Mouse (Mus musculus) neural tube, embryonic 13.5 days (tissue): ENCODE results near the gene Dync1i1. TPM values are rescaled to one million over a fixed set of nuclear protein-coding genes. Genes with fewer than 3 reads are reported as not detected.

Source experiments
- ATAC-seq: fragments of 200-750 bp; cut with Nextera tagmentation; 2 replicates; pipeline ENCODE4 v1.8.0; 2017; ENCODE audit warnings: low read depth, mild to moderate bottlenecking, moderate TSS enrichment, moderate library complexity
- H3K27ac ChIP-seq: fragments of 300-500 bp; sonication (generic); replicated peaks from 2 replicates; pipeline ENCODE4 v1.5.1; 2015; ENCODE audit warnings: moderate library complexity, mild to moderate bottlenecking, inconsistent platforms
- H3K27me3 ChIP-seq: fragments of 300-500 bp; sonication (generic); 2 replicates; pipeline ENCODE4 v1.6.1; 2015; ENCODE audit warnings: mild to moderate bottlenecking, inconsistent platforms
- H3K36me3 ChIP-seq: fragments of 300-500 bp; sonication (generic); 2 replicates; pipeline ENCODE4 v1.6.1; 2015; ENCODE audit warnings: mild to moderate bottlenecking, inconsistent platforms
- H3K4me1 ChIP-seq: fragments of 300-500 bp; sonication (generic); replicated peaks from 2 replicates; pipeline ENCODE4 v1.6.1; 2015; ENCODE audit warnings: inconsistent platforms
- H3K4me2 ChIP-seq: fragments of 300-500 bp; sonication (generic); 2 replicates; pipeline ENCODE4 v1.6.1; 2015; ENCODE audit warnings: inconsistent platforms, mild to moderate bottlenecking, moderate library complexity
- H3K4me3 ChIP-seq: fragments of 300-500 bp; sonication (generic); 2 replicates; pipeline ENCODE4 v1.5.1; 2015; ENCODE audit warnings: mild to moderate bottlenecking, inconsistent platforms
- H3K9ac ChIP-seq: fragments of 300-500 bp; sonication (generic); 2 replicates; pipeline ENCODE4 v1.6.1; 2015; ENCODE audit warnings: moderate library complexity, mild to moderate bottlenecking, inconsistent platforms
- H3K9me3 ChIP-seq: fragments of 300-500 bp; sonication (generic); 2 replicates; pipeline ENCODE4 v1.6.1; 2016; ENCODE audit warnings: inconsistent platforms
- WGBS: fragments of 180-500 bp; shearing (Covaris S2); methylation state at CpG from one replicate; pipeline ENCODE4 v1.1.7; 2015; 5-methylcytosine and 5-hydroxymethylcytosine counted together
- polyA plus RNA-seq: library from polyadenylated mRNA; unstranded; fragments of >200 nt; fragmentation: Nextera tagmentation; extraction: Ambion mirVana; gene quantifications from 2 replicates; pipeline ENCODE4 v1.2.1, GENCODE M21; 2015

The Dync1i1 gene
- polyA plus RNA-seq, 1 experiment from 2014 or later: 27.6 TPM

GRCm38 (mm10) chr6:5783830-5784229 is 58.4 kb downstream of the Dync1i1 start:
- H3K27me3 ChIP-seq: no peaks in the 10 kb centered on the region
- no peak overlapping the region for H3K4me2 ChIP-seq
- H3K9ac ChIP-seq: no peak overlapping the region
- H3K27ac ChIP-seq: no peak overlapping the region
- WGBS: 86% methylated on average over 14 of the region's 14 CpGs
- H3K4me1 ChIP-seq: no peaks in the 10 kb centered on the region
- H3K9me3 ChIP-seq: no peaks in the 10 kb centered on the region
- H3K36me3 ChIP-seq: no peaks in the 10 kb centered on the region
- ATAC-seq: no peak
- no peak overlapping the region for H3K4me3 ChIP-seq

- Histone ChIP-seq H3K36me3 (no peaks in the 10 kb centered on the region), H3K4me3 (no peak overlapping the region), H3K9ac (no peak overlapping the region), H3K4me1 (no peaks in the 10 kb centered on the region), H3K9me3 (no peaks in the 10 kb centered on the region), H3K27me3 (no peaks in the 10 kb centered on the region), H3K27ac (no peak overlapping the region), H3K4me2 (no peak overlapping the region)
- no peak for ATAC-seq
- WGBS: 58% methylated on average over 7 of the region's 7 CpGs
These were observed 65.2 kb downstream of the Dync1i1 start for GRCm38 (mm10) chr6:5790607-5791006.

GRCm38 (mm10) chr6:5794106-5794753 is 68.8 kb downstream of the Dync1i1 start:
- Histone ChIP-seq H3K27me3 (no peaks in the 10 kb centered on the region), H3K9me3 (no peaks in the 10 kb centered on the region), H3K4me1 (no peaks in the 10 kb centered on the region), H3K4me3 (no peak overlapping the region), H3K36me3 (no peaks in the 10 kb centered on the region), H3K4me2 (no peak overlapping the region), H3K27ac (no peak overlapping the region), H3K9ac (no peak overlapping the region)
- ATAC-seq: no peak
- WGBS: 50% methylated on average over 5 of the region's 5 CpGs

GRCm38 (mm10) chr6:5795314-5795713 is 69.9 kb downstream of the Dync1i1 start:
- H3K27ac ChIP-seq: no peak overlapping the region
- WGBS: 75% methylated on average over 2 of the region's 2 CpGs

GRCm38 (mm10) chr6:5802124-5802839 is 76.8 kb downstream of the Dync1i1 start:
- ATAC-seq: peak; percentile 74

More at GRCm38 (mm10) chr6:5795314-5795713, 69.9 kb downstream of the Dync1i1 start:
- Histone ChIP-seq H3K36me3 (no peaks in the 10 kb centered on the region), H3K27me3 (no peaks in the 10 kb centered on the region), H3K4me2 (no peak overlapping the region), H3K4me3 (no peak overlapping the region), H3K9ac (no peak overlapping the region), H3K4me1 (no peaks in the 10 kb centered on the region), H3K9me3 (no peaks in the 10 kb centered on the region)
- no peak for ATAC-seq

GRCm38 (mm10) chr6:5802840-5803491 is 77.5 kb downstream of the Dync1i1 start:
- ATAC-seq: no peak
- WGBS: 64% methylated on average over 11 of the region's 11 CpGs

More at GRCm38 (mm10) chr6:5802124-5802839, 76.8 kb downstream of the Dync1i1 start:
- Histone ChIP-seq H3K4me3 (no peak overlapping the region), H3K9ac (no peak overlapping the region), H3K27ac (no peak overlapping the region), H3K27me3 (no peaks in the 10 kb centered on the region), H3K9me3 (no peaks in the 10 kb centered on the region), H3K4me2 (no peak overlapping the region), H3K36me3 (no peaks in the 10 kb centered on the region), H3K4me1 (no peaks in the 10 kb centered on the region)
- WGBS: 53% methylated on average over 6 of the region's 6 CpGs

GRCm38 (mm10) chr6:5808008-5808421 is 82.6 kb downstream of the Dync1i1 start:
- H3K27ac ChIP-seq: no peak overlapping the region
- H3K4me2 ChIP-seq: no peak overlapping the region
- H3K9me3 ChIP-seq: no peaks in the 10 kb centered on the region
- WGBS: 65% methylated on average over 3 of the region's 3 CpGs
- H3K9ac ChIP-seq: no peak overlapping the region
- H3K4me3 ChIP-seq: no peak overlapping the region
- no peaks in the 10 kb centered on the region for H3K4me1 ChIP-seq
- no peak for ATAC-seq
- H3K36me3 ChIP-seq: no peaks in the 10 kb centered on the region
- no peaks in the 10 kb centered on the region for H3K27me3 ChIP-seq

More at GRCm38 (mm10) chr6:5802840-5803491, 77.5 kb downstream of the Dync1i1 start:
- no peak overlapping the region for H3K27ac ChIP-seq
- no peaks in the 10 kb centered on the region for H3K36me3 ChIP-seq
- no peak overlapping the region for H3K4me2 ChIP-seq
- no peaks in the 10 kb centered on the region for H3K27me3 ChIP-seq
- no peak overlapping the region for H3K4me3 ChIP-seq
- no peak overlapping the region for H3K9ac ChIP-seq
- no peaks in the 10 kb centered on the region for H3K4me1 ChIP-seq
- H3K9me3 ChIP-seq: no peaks in the 10 kb centered on the region

GRCm38 (mm10) chr6:5812076-5812475 is 86.6 kb downstream of the Dync1i1 start:
- no peaks in the 10 kb centered on the region for H3K27me3 ChIP-seq
- H3K9me3 ChIP-seq: no peaks in the 10 kb centered on the region
- 30% methylated on average over 1 of the region's 1 CpGs for WGBS
- ATAC-seq: no peak
- no peaks in the 10 kb centered on the region for H3K4me1 ChIP-seq
- no peak overlapping the region for H3K4me2 ChIP-seq
- no peak overlapping the region for H3K27ac ChIP-seq
- H3K4me3 ChIP-seq: no peak overlapping the region
- H3K36me3 ChIP-seq: no peaks in the 10 kb centered on the region
- no peak overlapping the region for H3K9ac ChIP-seq

GRCm38 (mm10) chr6:5819674-5820073 is 94.2 kb downstream of the Dync1i1 start:
- Histone ChIP-seq H3K27ac (no peak overlapping the region), H3K4me2 (no peak overlapping the region), H3K4me3 (no peak overlapping the region), H3K9ac (no peak overlapping the region), H3K9me3 (no peaks in the 10 kb centered on the region), H3K36me3 (no peaks in the 10 kb centered on the region), H3K4me1 (no peaks in the 10 kb centered on the region), H3K27me3 (no peaks in the 10 kb centered on the region)
- WGBS: 88% methylated on average over 3 of the region's 3 CpGs
- ATAC-seq: no peak

- WGBS: 79% methylated on average over 3 of the region's 3 CpGs
- H3K4me2 ChIP-seq: no peak overlapping the region
- H3K27me3 ChIP-seq: no peaks in the 10 kb centered on the region
- no peaks in the 10 kb centered on the region for H3K36me3 ChIP-seq
- H3K9ac ChIP-seq: no peak overlapping the region
- no peaks in the 10 kb centered on the region for H3K4me1 ChIP-seq
- no peak overlapping the region for H3K27ac ChIP-seq
- H3K9me3 ChIP-seq: no peaks in the 10 kb centered on the region
- no peak overlapping the region for H3K4me3 ChIP-seq
- ATAC-seq: no peak
These were observed 100.0 kb downstream of the Dync1i1 start for GRCm38 (mm10) chr6:5825461-5825860.

GRCm38 (mm10) chr6:5827064-5827463 is 101.6 kb downstream of the Dync1i1 start:
- Histone ChIP-seq H3K9me3 (no peaks in the 10 kb centered on the region), H3K27ac (no peak overlapping the region), H3K4me3 (no peak overlapping the region), H3K27me3 (no peaks in the 10 kb centered on the region), H3K4me2 (no peak overlapping the region), H3K36me3 (no peaks in the 10 kb centered on the region), H3K4me1 (no peaks in the 10 kb centered on the region), H3K9ac (no peak overlapping the region)
- WGBS: 56% methylated on average over 4 of the region's 4 CpGs
- no peak for ATAC-seq

- no peaks in the 10 kb centered on the region for H3K9me3 ChIP-seq
- H3K9ac ChIP-seq: no peak overlapping the region
- no peaks in the 10 kb centered on the region for H3K27me3 ChIP-seq
- no peak overlapping the region for H3K27ac ChIP-seq
- no peak for ATAC-seq
- no peak overlapping the region for H3K4me2 ChIP-seq
- H3K36me3 ChIP-seq: no peaks in the 10 kb centered on the region
- no peak overlapping the region for H3K4me3 ChIP-seq
- no peaks in the 10 kb centered on the region for H3K4me1 ChIP-seq
- WGBS: 67% methylated on average over 14 of the region's 14 CpGs
These were observed 103.1 kb downstream of the Dync1i1 start for GRCm38 (mm10) chr6:5828409-5828974.
